Mouse (Mus musculus) splenic B cell, adult 2 months (primary cell): Measurements from ENCODE around the gene Ctps.

ENCODE experiments used
- DNase-seq: peaks from one replicate; pipeline ENCODE4 v3.0.0-alpha.2; 2011; ENCODE audit warnings: low read depth, low spot score
- H3K27me3 ChIP-seq: 2 replicates; pipeline ENCODE4 v1.6.1; 2012; ENCODE audit warnings: mild to moderate bottlenecking, low read length, moderate library complexity, mixed read lengths; ENCODE audit not compliant: control insufficient read depth, poor library complexity, insufficient read depth, severe bottlenecking
- H3K36me3 ChIP-seq: 2 replicates; pipeline ENCODE4 v1.6.1; 2012; ENCODE audit warnings: mild to moderate bottlenecking, low read length, moderate library complexity, mixed read lengths; ENCODE audit not compliant: control insufficient read depth, poor library complexity, insufficient read depth, severe bottlenecking

Gene Ctps

DNA sequence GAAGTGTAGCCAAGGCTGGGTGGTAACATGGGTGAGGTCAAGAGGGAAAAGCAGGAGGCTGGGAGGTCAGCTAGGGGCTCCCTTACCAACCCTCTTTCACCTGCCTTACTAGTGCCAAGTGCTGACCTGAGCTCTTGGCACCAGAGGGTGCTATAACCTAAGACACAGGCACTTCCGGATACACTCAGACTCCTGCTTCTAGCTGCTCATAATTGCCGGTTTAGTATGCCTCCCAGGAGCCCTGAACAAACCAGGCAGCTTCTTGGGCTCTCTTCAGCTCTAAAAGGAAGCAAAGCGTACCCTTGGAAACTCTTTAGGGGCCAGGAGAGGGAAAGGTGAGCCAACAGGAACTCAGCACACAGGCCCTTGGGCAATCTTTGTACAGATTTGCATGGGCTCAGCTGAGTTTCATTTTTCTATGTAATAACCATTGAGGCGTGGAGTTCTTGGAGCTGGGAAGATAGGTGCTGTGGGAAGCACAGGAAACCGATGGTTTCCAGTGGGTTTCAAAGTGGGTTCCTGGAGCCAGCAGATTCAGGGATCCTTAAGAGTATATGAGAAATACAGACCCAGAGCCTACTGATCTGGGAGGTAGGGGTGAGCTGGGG lies 19.8 kb upstream of the Ctps start:
- Histone ChIP-seq H3K27me3 (no peaks in the 10 kb centered on the region; the same call in 1 of the 2 replicates), H3K36me3 (no peaks in the 10 kb centered on the region)
- peak; percentile 82 for DNase-seq

- Histone ChIP-seq H3K36me3 (no peaks in the 10 kb centered on the region), H3K27me3 (no peaks in the 10 kb centered on the region)
- peak; percentile 23 for DNase-seq
Measured at GRCm38 (mm10) chr4:120589070-120589469, 19.0 kb upstream of the Ctps start.

- no peak for DNase-seq
- H3K36me3 ChIP-seq: no peaks in the 10 kb centered on the region
- H3K27me3 ChIP-seq: no peaks in the 10 kb centered on the region
Measured at GRCm38 (mm10) chr4:120588445-120588844, 18.4 kb upstream of the Ctps start, which contains the start of gene Gm8439. TSS of gene Gm8439 (plus strand) at chr4:120588745.

DNA sequence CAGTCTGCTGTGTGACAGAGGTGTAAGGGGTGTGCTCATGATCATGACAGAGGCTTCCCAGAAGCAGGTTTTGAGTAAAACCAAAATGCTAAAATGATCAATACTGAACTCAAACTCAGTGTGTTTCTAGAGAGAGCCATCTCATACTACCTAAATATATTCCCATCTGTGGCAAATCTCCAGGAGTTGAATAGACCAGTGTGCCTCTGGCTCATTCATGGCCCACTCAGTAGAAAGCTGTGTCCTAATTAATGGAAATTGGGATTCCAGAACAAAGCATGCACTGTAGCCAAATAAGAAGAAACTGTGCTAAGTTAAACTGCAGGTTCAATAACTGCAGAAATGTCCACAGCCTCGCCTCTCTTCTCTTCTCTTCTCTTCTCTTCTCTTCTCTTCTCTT lies 16.9 kb upstream of the Ctps start:
- no peaks in the 10 kb centered on the region for H3K27me3 ChIP-seq
- no peaks in the 10 kb centered on the region for H3K36me3 ChIP-seq
- no peak for DNase-seq

DNA sequence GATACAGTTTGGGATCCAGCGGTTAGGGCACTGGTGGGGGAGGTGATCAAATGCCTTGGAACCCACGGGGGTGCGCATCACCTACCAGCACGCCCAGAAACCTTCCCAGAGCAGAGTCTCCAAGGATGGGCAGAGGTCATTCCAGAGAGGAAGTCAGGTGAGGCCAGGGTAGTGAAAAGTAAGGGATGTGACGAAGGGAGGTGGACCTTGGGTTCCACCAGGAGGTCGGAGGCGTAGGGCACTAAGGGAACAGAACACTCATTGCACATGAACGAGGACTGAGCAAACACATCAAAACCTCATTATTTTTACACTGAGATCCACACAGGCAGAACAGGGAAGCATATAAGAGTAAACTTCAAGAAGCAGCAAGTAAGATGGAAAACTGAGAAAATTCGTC lies 11.6 kb upstream of the Ctps start:
- Histone ChIP-seq H3K36me3 (no peaks in the 10 kb centered on the region), H3K27me3 (no peaks in the 10 kb centered on the region)
- DNase-seq: no peak

- no peak for DNase-seq
- no peaks in the 10 kb centered on the region for H3K36me3 ChIP-seq
- H3K27me3 ChIP-seq: no peaks in the 10 kb centered on the region
Measured at GRCm38 (mm10) chr4:120580894-120581293, 10.8 kb upstream of the Ctps start.

- no peaks in the 10 kb centered on the region for H3K27me3 ChIP-seq
- H3K36me3 ChIP-seq: no peaks in the 10 kb centered on the region; the same call in 1 of the 2 replicates
- DNase-seq: no peak
Measured at GRCm38 (mm10) chr4:120571691-120572090, 1.6 kb upstream of the Ctps start.

- Histone ChIP-seq H3K36me3 (no peaks in the 10 kb centered on the region; the same call in 1 of the 2 replicates), H3K27me3 (no peaks in the 10 kb centered on the region)
- DNase-seq: no peak
Measured at GRCm38 (mm10) chr4:120571070-120571464, 991 bp upstream of the Ctps start.

- Histone ChIP-seq H3K36me3 (no peaks in the 10 kb centered on the region; the same call in 1 of the 2 replicates), H3K27me3 (no peaks in the 10 kb centered on the region)
- DNase-seq: no peak
Measured at GRCm38 (mm10) chr4:120570438-120571069, 478 bp upstream of the Ctps start.

GRCm38 (mm10) chr4:120569025-120569424 lies 1.1 kb downstream of the Ctps start:
- peak; percentile 2 for DNase-seq
- no peaks in the 10 kb centered on the region for H3K27me3 ChIP-seq
- no peaks in the 10 kb centered on the region; the same call in 1 of the 2 replicates for H3K36me3 ChIP-seq

DNA sequence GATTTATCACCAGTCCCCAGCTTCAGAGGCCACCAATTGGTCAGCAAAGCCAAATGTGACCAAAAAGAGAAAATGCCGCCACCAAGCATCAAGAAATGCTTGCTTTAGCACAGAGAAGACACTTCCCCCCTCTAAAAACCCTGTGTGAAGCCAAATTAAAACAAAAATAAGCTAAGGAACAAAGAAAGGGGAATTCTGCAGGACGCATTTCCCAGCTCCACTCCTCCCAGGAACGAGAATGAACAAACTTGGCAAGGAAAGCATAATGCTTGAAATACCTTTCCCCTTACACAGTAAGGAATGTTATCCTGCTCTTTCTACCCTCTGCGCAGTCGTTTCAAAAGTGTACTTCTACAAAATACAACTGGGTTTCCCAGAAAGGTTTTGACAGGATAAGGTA lies 2.1 kb downstream of the Ctps start:
- no peaks in the 10 kb centered on the region; the same call in 1 of the 2 replicates for H3K36me3 ChIP-seq
- no peak for DNase-seq
- no peaks in the 10 kb centered on the region for H3K27me3 ChIP-seq

GRCm38 (mm10) chr4:120565726-120566125 lies 4.3 kb downstream of the Ctps start:
- DNase-seq: no peak
- H3K27me3 ChIP-seq: no peaks in the 10 kb centered on the region
- no peaks in the 10 kb centered on the region; the same call in 1 of the 2 replicates for H3K36me3 ChIP-seq

DNA sequence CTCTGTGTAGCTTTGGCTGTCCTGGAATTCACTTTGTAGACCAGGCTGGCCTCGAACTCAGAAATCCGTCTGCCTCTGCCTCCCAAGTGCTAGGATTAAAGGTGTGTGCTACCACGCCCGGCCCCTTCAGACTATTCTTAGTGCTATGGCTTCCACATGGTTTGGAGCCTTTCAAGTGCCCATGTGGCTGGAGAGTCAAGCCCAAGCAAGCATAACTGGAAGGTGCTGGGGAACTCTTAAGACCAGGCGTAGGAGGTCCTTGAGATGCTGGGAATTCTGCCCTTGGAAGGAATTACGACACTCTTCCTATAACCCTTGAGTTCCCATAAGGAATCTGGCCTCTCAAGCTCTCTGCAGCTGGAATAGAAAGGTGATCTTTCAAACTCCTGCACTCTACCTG lies 13.5 kb downstream of the Ctps start:
- Histone ChIP-seq H3K36me3 (peaks cover 12% of the 10 kb centered on the region), H3K27me3 (no peaks in the 10 kb centered on the region)
- DNase-seq: no peak

DNA sequence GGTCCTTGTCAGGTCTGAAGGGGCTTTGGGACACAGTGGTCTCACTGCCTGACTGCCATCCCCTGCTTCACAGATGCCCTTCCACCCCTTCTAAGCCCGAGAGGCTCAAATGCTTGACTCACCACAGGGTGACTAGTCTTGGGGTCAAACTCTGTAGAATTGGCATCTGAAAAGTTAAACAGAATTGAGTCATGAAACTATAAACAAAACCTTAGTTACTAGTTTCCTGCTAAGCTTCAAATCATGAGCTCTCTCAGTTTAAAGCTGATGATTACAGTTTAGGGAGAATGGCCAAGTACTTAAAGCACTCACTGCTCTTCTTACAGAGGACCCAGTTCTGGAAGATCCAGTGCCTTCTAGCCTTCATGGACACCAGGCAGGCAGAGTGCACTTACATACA lies 25.2 kb downstream of the Ctps start:
- Histone ChIP-seq H3K36me3 (peaks cover 3% of the 10 kb centered on the region; the same call in 1 of the 2 replicates), H3K27me3 (no peaks in the 10 kb centered on the region)
- DNase-seq: no peak

DNA sequence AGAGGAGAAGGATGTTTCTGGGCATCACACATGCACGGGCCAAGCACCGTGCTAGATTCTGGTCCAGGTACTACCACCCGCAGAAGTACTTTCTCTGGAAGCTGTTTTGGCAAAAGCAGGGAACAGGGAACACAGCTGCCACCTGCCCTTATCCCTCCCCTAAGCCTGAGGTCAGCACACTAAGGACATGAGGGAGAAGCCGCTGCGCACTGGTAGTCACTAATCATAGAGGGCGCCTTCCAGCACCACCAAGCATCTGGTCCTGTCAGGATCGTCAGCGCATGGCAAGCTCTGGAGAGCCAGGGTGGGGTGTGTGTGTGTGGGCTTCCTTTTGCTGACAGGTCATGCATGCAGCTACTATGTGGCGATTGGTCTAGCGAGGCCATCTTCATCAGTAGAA lies 31.4 kb downstream of the Ctps start:
- Histone ChIP-seq H3K27me3 (no peaks in the 10 kb centered on the region), H3K36me3 (peaks cover 3% of the 10 kb centered on the region; the same call in 1 of the 2 replicates)
- no peak for DNase-seq
